Mouse (Mus musculus) forebrain, embryonic 15.5 days (tissue): ENCODE results near the gene 3110018I06Rik. TPM values are rescaled to one million over a fixed set of nuclear protein-coding genes. Genes with fewer than 3 reads are reported as not detected.

Experiments
- ATAC-seq: fragments of 200-750 bp; cut with Nextera tagmentation; replicated peaks from 2 replicates; pipeline ENCODE4 v1.8.0; 2017; ENCODE audit warnings: mild to moderate bottlenecking, moderate TSS enrichment, moderate library complexity
- H3K27ac ChIP-seq: fragments of 300-500 bp; sonication (generic); replicated peaks from 2 replicates; pipeline ENCODE4 v1.5.1; 2015; ENCODE audit warnings: mild to moderate bottlenecking, inconsistent platforms
- H3K27me3 ChIP-seq: fragments of 300-500 bp; sonication (generic); 2 replicates; pipeline ENCODE4 v1.6.1; 2015; ENCODE audit warnings: inconsistent platforms
- H3K36me3 ChIP-seq: fragments of 300-500 bp; sonication (generic); 2 replicates; pipeline ENCODE4 v1.6.1; 2015; ENCODE audit warnings: mild to moderate bottlenecking, inconsistent platforms
- H3K4me1 ChIP-seq: fragments of 300-500 bp; sonication (generic); 2 replicates; pipeline ENCODE4 v1.6.1; 2015; ENCODE audit warnings: inconsistent platforms
- H3K4me2 ChIP-seq: fragments of 300-500 bp; sonication (generic); replicated peaks from 2 replicates; pipeline ENCODE4 v1.6.1; 2015; ENCODE audit warnings: mild to moderate bottlenecking, inconsistent platforms
- H3K4me3 ChIP-seq: fragments of 300-500 bp; sonication (generic); 2 replicates; pipeline ENCODE4 v1.5.1; 2015; ENCODE audit warnings: mild to moderate bottlenecking, inconsistent platforms
- H3K9ac ChIP-seq: fragments of 300-500 bp; sonication (generic); replicated peaks from 2 replicates; pipeline ENCODE4 v1.6.1; 2015; ENCODE audit warnings: mild to moderate bottlenecking, inconsistent platforms
- H3K9me3 ChIP-seq: fragments of 300-500 bp; sonication (generic); 2 replicates; pipeline ENCODE4 v1.6.1; 2016; ENCODE audit warnings: inconsistent platforms
- WGBS: fragments of 180-500 bp; shearing (Covaris S2); methylation state at CpG from one replicate; pipeline ENCODE4 v1.1.7; 2015; ENCODE audit warnings: mixed read lengths; 5-methylcytosine and 5-hydroxymethylcytosine counted together
- polyA plus RNA-seq: library from polyadenylated mRNA; unstranded; fragments of >200 nt; fragmentation: Nextera tagmentation; extraction: Ambion mirVana; gene quantifications from 2 replicates; pipeline ENCODE4 v1.2.1, GENCODE M21; 2015

3110018I06Rik gene
- polyA plus RNA-seq, result not detected in 2 replicates

DNA sequence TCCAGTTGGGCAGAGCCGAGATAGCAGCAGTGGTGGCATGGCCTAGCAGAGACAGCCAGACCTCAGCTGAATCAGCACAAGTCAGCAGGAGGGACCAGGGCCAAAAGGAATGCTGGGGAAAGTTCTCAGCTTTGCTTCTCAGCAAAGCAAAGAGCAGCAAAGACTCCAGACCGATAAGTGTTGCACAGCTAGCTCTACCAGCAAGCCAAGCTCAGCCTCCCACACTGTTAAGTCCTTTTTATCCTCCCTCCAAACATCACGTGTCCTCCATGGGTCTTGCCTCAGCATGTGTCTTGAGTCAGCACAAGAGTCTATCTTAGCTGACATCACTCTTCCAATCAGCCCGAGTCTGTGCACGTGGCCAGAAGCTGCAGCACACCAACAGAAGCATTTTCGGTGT lies at the start of gene 3110018I06Rik:
TSS of gene 3110018I06Rik (plus strand) at position 262 of the 400 bp plus-strand sequence.
- Histone ChIP-seq H3K4me2 (no peak within 1 kb of the TSS), H3K4me1 (no peaks in the 10 kb centered on the region), H3K9me3 (no peaks in the 10 kb centered on the region), H3K4me3 (no peak within 1 kb of the TSS), H3K36me3 (no peaks in the 10 kb centered on the region), H3K9ac (no peak within 1 kb of the TSS), H3K27ac (no peak within 1 kb of the TSS), H3K27me3 (no peaks in the 10 kb centered on the region)
- 90% methylated on average over 6 of the region's 6 CpGs for WGBS
- no peak for ATAC-seq

DNA sequence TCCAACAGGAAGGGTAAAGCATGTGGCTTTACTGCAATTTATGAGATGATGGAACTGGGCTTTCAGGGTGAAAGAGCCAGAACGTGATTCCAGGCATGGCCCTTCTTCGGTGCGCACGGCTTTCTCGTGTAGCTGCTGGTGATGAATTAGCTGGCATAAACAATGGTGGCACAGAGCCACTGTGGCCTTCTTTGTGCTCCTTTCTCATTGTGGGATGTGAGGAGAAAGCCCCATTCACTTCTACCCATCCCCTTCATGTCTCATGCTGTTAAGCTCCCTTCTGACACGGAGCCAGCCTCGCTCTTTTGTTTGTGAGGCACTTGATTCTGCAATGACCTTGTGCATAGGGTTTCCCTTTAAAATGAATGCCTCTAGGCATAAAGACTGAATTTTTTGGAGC lies 43.8 kb upstream of the 3110018I06Rik start:
- no peak overlapping the region for H3K9ac ChIP-seq
- H3K36me3 ChIP-seq, result no peaks in the 10 kb centered on the region
- WGBS, result 29% methylated on average over 7 of the region's 7 CpGs
- H3K9me3 ChIP-seq, result no peaks in the 10 kb centered on the region
- no peaks in the 10 kb centered on the region for H3K4me1 ChIP-seq
- H3K4me3 ChIP-seq, result no peak overlapping the region
- H3K27me3 ChIP-seq, result no peaks in the 10 kb centered on the region
- no peak for ATAC-seq
- no peak overlapping the region for H3K27ac ChIP-seq
- H3K4me2 ChIP-seq, result no peak overlapping the region

DNA sequence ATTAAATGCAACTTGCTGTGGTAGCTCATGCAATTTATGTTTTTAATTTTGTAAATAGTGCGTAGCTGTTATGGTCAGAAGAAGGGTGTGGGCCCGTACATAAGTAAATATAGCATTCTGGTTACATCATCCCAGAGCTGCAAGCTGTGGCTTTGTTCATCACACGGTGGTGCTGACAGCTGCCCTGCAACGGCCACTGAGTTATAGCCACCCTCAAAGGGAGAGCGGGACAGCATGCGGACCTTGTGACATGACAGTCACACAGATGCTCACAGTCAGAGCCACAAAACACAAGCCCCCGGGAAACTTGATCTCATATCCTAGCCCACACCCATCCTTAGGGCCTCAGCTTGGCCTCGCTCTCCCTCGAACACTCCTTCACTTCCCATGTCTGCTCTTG lies 30.6 kb upstream of the 3110018I06Rik start:
- Histone ChIP-seq H3K9me3 (no peaks in the 10 kb centered on the region), H3K27me3 (no peaks in the 10 kb centered on the region), H3K4me3 (no peak overlapping the region), H3K36me3 (no peaks in the 10 kb centered on the region), H3K9ac (no peak overlapping the region), H3K27ac (no peak overlapping the region), H3K4me1 (no peaks in the 10 kb centered on the region), H3K4me2 (no peak overlapping the region)
- no peak for ATAC-seq
- WGBS, result 85% methylated on average over 9 of the region's 9 CpGs

DNA sequence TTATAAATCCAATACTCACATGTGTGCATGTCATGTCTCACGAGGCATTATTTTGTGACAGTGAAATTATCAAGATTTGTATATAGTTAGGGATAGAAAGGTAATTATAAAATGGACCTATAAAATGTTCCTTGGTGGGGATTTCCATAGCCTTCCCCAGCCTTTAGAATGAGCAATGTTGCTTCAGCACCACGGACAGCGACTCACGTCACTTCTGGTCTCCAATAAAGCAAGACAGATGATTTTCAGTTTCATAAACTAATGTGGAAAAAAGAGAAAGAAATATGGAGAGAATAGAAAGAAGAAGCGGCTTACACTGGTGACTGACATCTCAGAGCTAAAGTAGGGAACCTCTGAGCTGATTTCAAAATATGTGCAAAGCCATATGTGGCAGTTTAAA lies 23.7 kb upstream of the 3110018I06Rik start:
- H3K27me3 ChIP-seq, result no peaks in the 10 kb centered on the region
- WGBS, result 29% methylated on average over 5 of the region's 5 CpGs
- no peak for ATAC-seq

DNA sequence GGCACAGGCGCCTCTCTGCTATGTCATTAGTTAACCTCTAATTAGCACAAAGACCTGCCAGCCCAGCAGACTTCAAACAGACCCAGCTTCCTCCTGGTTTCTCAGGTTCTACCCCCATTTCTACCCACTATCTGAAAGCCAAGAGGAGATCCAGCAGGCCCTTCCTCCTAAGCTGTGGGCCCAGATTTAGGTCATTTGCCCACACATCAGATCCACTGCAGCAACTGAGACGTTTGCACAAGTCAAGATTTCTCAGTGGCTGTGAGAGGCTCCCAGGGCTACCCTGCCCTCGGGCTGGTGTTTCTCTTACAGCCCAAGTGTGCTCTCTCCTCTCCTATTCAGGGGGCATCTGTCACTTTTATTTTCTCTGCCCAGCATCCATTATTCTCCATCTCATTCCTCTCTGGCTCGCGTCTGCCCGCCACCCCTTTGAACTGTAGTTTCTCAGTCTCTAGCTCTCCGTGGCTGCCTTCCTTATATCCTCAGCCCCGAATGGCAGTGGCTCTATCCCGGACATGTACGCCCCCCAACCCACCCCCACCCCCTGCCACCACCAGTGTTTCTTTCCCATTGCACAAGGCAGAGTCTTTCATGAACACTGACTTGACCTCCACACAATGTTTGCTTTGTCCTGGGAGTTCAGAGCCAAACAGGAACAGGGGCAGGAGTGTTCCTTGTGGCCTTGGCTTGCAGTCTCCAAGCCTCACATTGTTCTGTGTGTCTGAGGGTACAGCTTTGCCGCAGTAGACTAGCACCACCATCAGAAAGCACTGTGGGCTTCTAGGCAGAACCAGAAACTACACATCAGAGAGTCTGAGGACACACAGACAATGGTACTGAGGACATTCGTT lies 11.8 kb upstream of the 3110018I06Rik start:
- Histone ChIP-seq H3K36me3 (no peaks in the 10 kb centered on the region), H3K4me1 (peaks cover 6% of the 10 kb centered on the region), H3K9me3 (no peaks in the 10 kb centered on the region), H3K9ac (no peak overlapping the region), H3K4me2 (no peak overlapping the region), H3K27me3 (no peaks in the 10 kb centered on the region), H3K4me3 (no peak overlapping the region), H3K27ac (no peak overlapping the region)
- WGBS, result 19% methylated on average over 12 of the region's 12 CpGs
- ATAC-seq, result no peak

More for the DNA sequence above, 23.7 kb upstream of the 3110018I06Rik start:
- Histone ChIP-seq H3K4me2 (no peak overlapping the region), H3K4me1 (0 out of 2 replicates have a peak, but pooled peaks cover 11% of the 10 kb centered on the region), H3K36me3 (no peaks in the 10 kb centered on the region), H3K27ac (no peak overlapping the region), H3K9ac (no peak overlapping the region), H3K9me3 (no peaks in the 10 kb centered on the region), H3K4me3 (no peak overlapping the region)

DNA sequence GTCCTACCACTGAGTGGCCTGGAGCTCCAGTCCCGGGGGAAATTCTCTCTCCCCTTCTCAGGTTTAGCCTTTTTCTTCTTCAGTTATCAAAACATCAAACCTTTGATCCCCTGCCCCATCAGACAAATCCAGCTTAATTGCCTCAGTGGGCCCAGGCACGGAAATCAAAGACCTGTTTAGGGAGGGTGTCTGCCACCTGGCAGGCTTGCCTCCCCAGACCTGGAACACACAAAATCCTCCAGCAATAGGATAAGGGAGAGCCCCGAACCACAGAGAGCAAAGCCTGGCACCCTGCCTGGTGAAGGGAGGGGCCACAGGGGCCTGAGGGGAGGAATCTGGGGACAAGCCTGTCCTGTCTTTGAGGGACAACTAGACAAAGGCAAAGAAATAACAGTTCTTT lies 9.1 kb upstream of the 3110018I06Rik start:
- no peak overlapping the region for H3K9ac ChIP-seq
- H3K9me3 ChIP-seq, result no peaks in the 10 kb centered on the region
- no peak overlapping the region for H3K27ac ChIP-seq
- H3K36me3 ChIP-seq, result no peaks in the 10 kb centered on the region
- ATAC-seq, result no peak
- H3K4me2 ChIP-seq, result no peak overlapping the region
- peaks cover 6% of the 10 kb centered on the region for H3K4me1 ChIP-seq
- no peak overlapping the region for H3K4me3 ChIP-seq
- 9% methylated on average over 3 of the region's 3 CpGs for WGBS
- H3K27me3 ChIP-seq, result no peaks in the 10 kb centered on the region

DNA sequence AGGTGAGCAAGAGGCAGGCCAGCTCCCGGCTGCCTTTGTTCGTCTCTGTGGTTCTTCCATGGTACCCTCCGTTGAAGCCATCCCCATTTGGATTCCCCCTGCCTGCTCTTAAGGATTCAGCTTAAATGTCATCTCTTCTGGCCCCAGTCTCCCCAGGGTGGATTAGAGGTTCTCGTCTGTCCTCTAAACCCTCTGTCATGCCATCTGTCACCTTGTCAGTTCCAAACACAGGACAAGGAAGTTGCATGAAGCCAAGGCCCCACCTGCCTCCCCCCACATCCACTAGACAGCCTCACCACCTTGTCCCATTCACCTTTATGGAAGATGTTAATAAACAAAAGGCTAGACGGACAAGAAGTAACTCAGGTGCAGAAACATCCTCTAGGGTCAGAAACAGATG lies 5.4 kb upstream of the 3110018I06Rik start:
- Histone ChIP-seq H3K27me3 (no peaks in the 10 kb centered on the region), H3K27ac (no peak overlapping the region), H3K36me3 (no peaks in the 10 kb centered on the region), H3K4me1 (no peaks in the 10 kb centered on the region), H3K9me3 (no peaks in the 10 kb centered on the region), H3K9ac (no peak overlapping the region), H3K4me2 (no peak overlapping the region), H3K4me3 (no peak overlapping the region)
- WGBS, result 83% methylated on average over 5 of the region's 5 CpGs
- ATAC-seq, result no peak

DNA sequence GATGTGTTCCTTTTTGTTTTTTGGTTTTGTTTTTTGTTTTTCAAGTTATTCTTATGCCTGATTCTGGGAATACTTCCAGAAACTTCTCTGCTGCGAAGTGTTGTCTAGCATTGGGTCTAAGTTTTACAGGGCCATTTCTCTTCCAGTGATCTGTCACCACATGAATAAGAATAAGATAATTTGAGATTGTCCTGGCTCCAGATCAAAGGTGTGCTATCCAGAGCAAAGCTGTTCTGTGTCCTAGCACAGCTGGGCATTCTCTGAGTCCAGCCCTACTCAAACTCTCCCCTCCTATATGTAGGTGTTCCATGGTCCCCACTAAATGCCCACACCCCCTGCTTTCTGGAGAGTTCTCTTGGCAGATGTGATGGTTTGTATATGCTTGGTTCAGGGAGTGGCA lies 2.9 kb downstream of the 3110018I06Rik start:
- Histone ChIP-seq H3K27ac (no peak overlapping the region), H3K36me3 (no peaks in the 10 kb centered on the region), H3K27me3 (no peaks in the 10 kb centered on the region), H3K9ac (no peak overlapping the region), H3K4me3 (no peak overlapping the region), H3K9me3 (no peaks in the 10 kb centered on the region), H3K4me2 (no peak overlapping the region), H3K4me1 (no peaks in the 10 kb centered on the region)
- ATAC-seq, result no peak
- 69% methylated on average over 1 of the region's 1 CpGs for WGBS

DNA sequence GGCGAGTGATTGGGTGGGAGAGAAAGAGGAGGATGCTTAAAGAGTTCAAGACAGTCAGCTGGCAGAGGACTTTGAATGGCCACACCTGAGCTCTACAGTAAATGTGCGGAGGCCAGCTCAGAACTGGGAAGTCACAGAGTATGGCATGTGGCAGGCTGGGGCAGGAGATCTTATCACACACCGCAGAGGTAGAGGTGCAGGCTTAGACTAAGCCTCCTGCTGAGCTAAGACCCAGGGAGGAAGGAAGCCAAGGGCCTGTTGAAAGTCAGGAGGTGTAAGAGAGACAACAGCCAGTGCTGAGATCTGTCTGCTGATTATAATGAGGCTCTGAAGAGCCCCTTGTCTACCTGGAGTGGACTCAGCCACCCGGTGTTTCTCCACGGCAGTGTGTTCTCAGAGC lies 8.5 kb downstream of the 3110018I06Rik start:
- 81% methylated on average over 5 of the region's 5 CpGs for WGBS
- H3K27me3 ChIP-seq, result no peaks in the 10 kb centered on the region
- H3K4me3 ChIP-seq, result no peak overlapping the region
- H3K9ac ChIP-seq, result no peak overlapping the region
- no peak overlapping the region for H3K27ac ChIP-seq
- no peak for ATAC-seq
- H3K4me2 ChIP-seq, result no peak overlapping the region
- H3K36me3 ChIP-seq, result no peaks in the 10 kb centered on the region
- H3K4me1 ChIP-seq, result no peaks in the 10 kb centered on the region
- no peaks in the 10 kb centered on the region for H3K9me3 ChIP-seq

DNA sequence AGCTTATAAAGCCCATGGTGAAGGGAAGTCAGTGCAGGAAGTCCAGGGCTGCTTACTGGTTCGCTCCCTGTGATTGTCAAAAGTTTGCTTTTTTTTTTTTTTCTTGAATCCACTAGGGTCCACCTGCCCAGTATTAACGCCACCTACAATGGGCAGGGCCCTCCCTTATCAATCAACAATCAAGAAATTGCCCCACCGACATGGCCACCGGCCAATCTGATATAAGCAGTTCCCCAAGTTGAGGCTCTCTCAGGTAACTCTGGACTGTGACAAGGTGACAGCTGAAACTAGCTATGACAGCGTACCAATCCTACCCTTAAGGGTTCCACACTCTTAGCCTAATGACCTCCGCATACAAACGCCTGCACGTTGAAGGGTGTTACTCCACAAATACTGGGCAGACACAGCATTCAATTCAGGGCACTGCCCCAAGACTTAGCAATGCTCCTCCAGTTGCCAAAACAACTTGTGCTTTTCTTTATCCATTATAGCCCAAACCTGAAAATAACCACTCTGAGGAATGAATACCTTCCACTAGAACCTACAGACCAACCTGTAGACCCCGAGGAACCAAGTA lies 21.3 kb downstream of the 3110018I06Rik start:
- WGBS, result 89% methylated on average over 9 of the region's 9 CpGs
- H3K4me1 ChIP-seq, result no peaks in the 10 kb centered on the region
- no peak for ATAC-seq
- no peaks in the 10 kb centered on the region for H3K9me3 ChIP-seq
- H3K27me3 ChIP-seq, result no peaks in the 10 kb centered on the region
- H3K36me3 ChIP-seq, result no peaks in the 10 kb centered on the region
- no peak overlapping the region for H3K9ac ChIP-seq
- no peak overlapping the region for H3K27ac ChIP-seq
- no peak overlapping the region for H3K4me2 ChIP-seq
- no peak overlapping the region for H3K4me3 ChIP-seq

DNA sequence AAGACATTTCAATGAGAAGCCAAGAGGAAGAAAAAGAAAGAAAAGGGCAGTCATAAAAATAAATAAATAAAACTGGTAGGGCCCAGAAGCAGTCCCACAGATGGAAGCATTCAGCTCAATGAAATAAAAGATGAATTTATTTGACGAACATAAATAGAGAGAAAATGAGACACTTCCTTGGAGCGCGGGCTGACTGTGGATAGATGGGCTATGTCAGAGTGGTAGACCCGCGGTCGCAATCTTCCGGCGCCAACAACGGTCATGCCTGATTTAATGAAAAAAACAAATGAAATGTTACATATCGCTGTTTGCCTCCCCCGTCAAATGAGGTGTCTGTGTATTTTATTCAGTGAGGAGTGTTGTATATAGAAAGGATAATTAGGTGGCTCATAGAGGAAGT lies 22.7 kb downstream of the 3110018I06Rik start:
- Histone ChIP-seq H3K27me3 (no peaks in the 10 kb centered on the region), H3K36me3 (no peaks in the 10 kb centered on the region), H3K9ac (no peak overlapping the region), H3K4me3 (no peak overlapping the region), H3K4me1 (no peaks in the 10 kb centered on the region), H3K27ac (no peak overlapping the region), H3K9me3 (no peaks in the 10 kb centered on the region), H3K4me2 (no peak overlapping the region)
- WGBS, result 92% methylated on average over 11 of the region's 11 CpGs
- ATAC-seq, result no peak

DNA sequence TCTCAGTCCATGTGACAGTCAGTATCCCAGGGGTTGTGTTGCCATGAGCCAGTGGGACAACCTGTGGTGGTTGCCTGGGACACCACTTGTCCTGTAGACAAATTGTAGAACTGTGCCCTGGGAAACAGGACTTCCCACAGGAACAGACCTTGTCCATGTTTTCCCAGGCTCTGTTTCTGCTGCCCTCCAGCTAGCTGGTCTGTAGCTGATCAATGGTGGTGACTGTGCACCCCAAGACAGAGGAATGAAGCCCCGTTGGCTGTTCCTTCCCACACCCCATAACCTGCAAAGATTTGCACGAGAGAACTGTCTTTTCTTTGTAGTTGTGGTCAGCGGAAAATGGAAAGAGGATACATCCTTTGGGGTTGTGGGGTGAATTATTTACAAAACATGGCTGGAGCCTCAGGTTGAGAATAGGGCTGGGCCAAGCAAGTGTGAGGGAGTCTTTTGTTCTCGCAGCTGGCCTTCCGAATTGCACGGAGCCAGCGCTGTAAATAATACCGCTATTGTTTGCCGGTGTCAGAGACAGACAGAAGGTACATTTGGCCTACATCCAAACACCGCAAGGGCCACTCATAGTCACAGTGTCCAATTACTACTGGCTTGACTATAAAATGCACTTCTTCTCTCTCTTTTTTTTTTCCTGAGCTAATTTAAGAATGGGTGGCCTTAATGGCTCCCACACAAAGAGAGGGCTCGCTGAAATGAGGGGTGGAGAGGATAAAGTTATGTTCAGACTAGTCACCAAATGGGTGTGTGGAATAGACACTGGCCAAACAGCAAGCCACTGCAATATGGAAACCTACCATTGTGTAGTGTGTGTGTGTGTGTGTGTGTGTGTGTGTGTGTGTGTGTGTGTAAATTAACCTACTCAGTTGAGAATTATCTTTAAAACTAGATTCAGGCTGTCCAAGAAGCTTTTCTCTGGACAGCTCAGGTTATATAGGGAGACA lies 28.1 kb downstream of the 3110018I06Rik start:
- Histone ChIP-seq H3K9me3 (no peaks in the 10 kb centered on the region), H3K36me3 (no peaks in the 10 kb centered on the region), H3K27me3 (no peaks in the 10 kb centered on the region), H3K4me3 (no peak overlapping the region), H3K9ac (no peak overlapping the region), H3K4me2 (no peak overlapping the region), H3K27ac (0 out of 2 replicates have a peak overlapping the region, but pooled peaks have one; percentile 13), H3K4me1 (peaks cover 8% of the 10 kb centered on the region)
- WGBS, result 17% methylated on average over 11 of the region's 11 CpGs
- 0 out of 2 replicates have a peak, but pooled peaks have one; percentile 35 for ATAC-seq
